Mouse (Mus musculus): ENCODE measurements around the gene Gm16253. TPM values are rescaled to one million over a fixed set of nuclear protein-coding genes. Genes with fewer than 3 reads are reported as not detected.

The Gm16253 gene
- polyA plus RNA-seq, 1 experiment, result 0.20 TPM

DNA sequence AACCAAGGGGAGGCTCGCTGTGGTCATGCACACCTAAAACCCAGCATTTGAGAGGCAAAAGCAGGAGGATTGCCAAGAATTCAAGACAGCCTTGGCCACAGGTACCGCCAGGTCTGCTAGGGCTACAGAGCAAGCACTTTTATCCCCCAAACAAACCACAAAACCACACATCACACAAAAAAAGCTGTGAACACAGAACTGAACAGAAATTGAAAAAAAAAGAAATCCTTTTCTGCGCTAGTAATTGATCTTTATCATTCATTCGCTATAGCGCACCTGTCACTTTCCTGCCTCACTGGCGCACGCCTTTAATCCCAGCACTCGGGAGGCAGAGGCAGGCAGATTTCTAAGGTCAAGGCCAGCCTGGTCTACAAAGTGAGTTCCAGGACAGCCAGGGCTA lies 13.5 kb upstream of the Gm16253 start:
- Histone ChIP-seq H3K27me3 (ENCODE audit: control insufficient read depth, insufficient read depth, insufficient read length) (no peaks in the 10 kb centered on the region), H3ac (ENCODE audit: control insufficient read depth, insufficient read length, low read depth) (no peak overlapping the region), H3K79me3 (ENCODE audit: low read depth) (no peaks in the 10 kb centered on the region), H3K79me2 (ENCODE audit: control insufficient read depth, insufficient read depth) (no peaks in the 10 kb centered on the region), H3K36me3 (ENCODE audit: control insufficient read depth, insufficient read depth) (no peaks in the 10 kb centered on the region), H3K4me3 (ENCODE audit: insufficient read depth, poor library complexity, severe bottlenecking) (no peak overlapping the region)
- TF ChIP-seq CTCF (IDR thresholded peaks at IDR 0.05; ENCODE audit: control insufficient read depth, insufficient read depth, insufficient read length) (no peak), MYOD1 (IDR thresholded peaks at IDR 0.05; ENCODE audit: control insufficient read depth, insufficient read length, low read depth) (no peak), MAX (IDR thresholded peaks at IDR 0.05) (no peak), USF1 (IDR thresholded peaks at IDR 0.05; ENCODE audit: low read depth) (no peak), CEBPB (IDR thresholded peaks at IDR 0.05; ENCODE audit: low read depth) (no peak), MYOG (IDR thresholded peaks at IDR 0.05; ENCODE audit: control insufficient read depth, extremely low read depth, insufficient read length) (no peak), FOSL1 (IDR thresholded peaks at IDR 0.05; ENCODE audit: insufficient read depth, low read length, poor library complexity, severe bottlenecking) (no peak)

DNA sequence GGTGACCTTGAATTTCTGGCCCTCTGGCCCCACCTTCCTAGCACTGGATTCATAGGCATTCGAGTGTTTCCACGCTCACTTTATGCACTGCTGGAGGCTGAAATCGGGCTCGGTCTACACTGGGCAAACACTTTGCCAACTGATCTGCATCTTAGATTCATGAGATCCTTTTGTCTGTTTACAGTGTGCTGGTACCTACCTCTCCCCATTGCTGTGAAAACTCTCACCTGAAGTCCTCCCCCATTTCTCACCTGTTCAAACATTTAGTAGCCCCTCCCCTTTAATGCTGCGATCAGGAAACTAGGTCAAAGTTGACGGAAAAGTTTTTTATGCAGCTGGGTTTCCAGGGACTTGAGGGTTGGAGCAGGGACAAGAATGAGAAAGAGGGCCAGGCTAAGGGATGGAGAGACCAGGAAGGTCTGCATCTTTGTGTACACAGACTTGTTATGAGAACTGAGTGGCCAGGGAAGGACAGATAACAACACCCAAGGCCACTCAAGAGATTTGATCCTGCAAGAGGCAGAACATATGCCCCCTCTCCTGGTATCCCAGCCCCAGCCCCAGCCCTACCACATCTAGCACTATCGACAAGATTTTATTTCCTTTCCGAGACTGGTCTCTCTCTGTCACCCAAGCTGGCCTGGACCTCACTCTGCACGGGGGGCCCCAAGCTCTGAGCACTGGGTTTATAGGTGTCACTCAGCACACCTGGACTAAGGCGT lies 12.7 kb upstream of the Gm16253 start:
- Histone ChIP-seq H3K79me3 (ENCODE audit: low read depth) (no peaks in the 10 kb centered on the region), H3K79me2 (ENCODE audit: control insufficient read depth, insufficient read depth) (no peaks in the 10 kb centered on the region), H3ac (ENCODE audit: control insufficient read depth, insufficient read length, low read depth) (no peak overlapping the region), H3K27me3 (ENCODE audit: control insufficient read depth, insufficient read depth, insufficient read length) (no peaks in the 10 kb centered on the region), H3K36me3 (ENCODE audit: control insufficient read depth, insufficient read depth) (no peaks in the 10 kb centered on the region), H3K4me3 (ENCODE audit: insufficient read depth, poor library complexity, severe bottlenecking) (no peak overlapping the region)
- TF ChIP-seq MYOD1 (IDR thresholded peaks at IDR 0.05; ENCODE audit: control insufficient read depth, insufficient read length, low read depth) (no peak), CEBPB (IDR thresholded peaks at IDR 0.05; ENCODE audit: low read depth) (no peak), CTCF (IDR thresholded peaks at IDR 0.05; ENCODE audit: control insufficient read depth, insufficient read depth, insufficient read length) (no peak), MYOG (IDR thresholded peaks at IDR 0.05; ENCODE audit: control insufficient read depth, extremely low read depth, insufficient read length) (no peak), MAX (IDR thresholded peaks at IDR 0.05) (no peak), USF1 (IDR thresholded peaks at IDR 0.05; ENCODE audit: low read depth) (no peak), FOSL1 (IDR thresholded peaks at IDR 0.05; ENCODE audit: insufficient read depth, low read length, poor library complexity, severe bottlenecking) (no peak)

DNA sequence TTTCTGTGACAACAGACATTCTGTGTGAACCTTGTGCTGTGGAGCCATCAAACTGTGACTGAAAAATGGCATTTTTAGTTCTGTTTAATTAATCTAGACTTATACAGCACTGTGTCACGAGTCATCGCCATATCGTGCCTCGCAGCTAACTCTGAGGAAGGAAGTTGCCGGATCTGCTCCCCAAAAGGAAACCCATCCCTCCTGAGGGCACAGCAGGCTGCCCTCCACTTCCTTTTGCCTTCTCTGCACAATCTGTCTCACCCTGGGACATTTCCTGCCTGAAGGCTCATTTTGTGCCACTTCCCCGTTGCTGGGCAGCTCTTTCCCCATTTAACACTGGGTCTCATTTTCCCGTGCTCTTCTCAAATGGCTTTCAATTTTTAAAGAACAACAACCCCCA lies 12.2 kb upstream of the Gm16253 start:
- Histone ChIP-seq H3K27me3 (ENCODE audit: control insufficient read depth, insufficient read depth, insufficient read length) (no peaks in the 10 kb centered on the region), H3K79me3 (ENCODE audit: low read depth) (no peaks in the 10 kb centered on the region), H3K4me3 (ENCODE audit: insufficient read depth, poor library complexity, severe bottlenecking) (no peak overlapping the region), H3K79me2 (ENCODE audit: control insufficient read depth, insufficient read depth) (no peaks in the 10 kb centered on the region), H3ac (ENCODE audit: control insufficient read depth, insufficient read length, low read depth) (no peak overlapping the region), H3K36me3 (ENCODE audit: control insufficient read depth, insufficient read depth) (no peaks in the 10 kb centered on the region)
- TF ChIP-seq USF1 (IDR thresholded peaks at IDR 0.05; ENCODE audit: low read depth) (no peak), MYOG (IDR thresholded peaks at IDR 0.05; ENCODE audit: control insufficient read depth, extremely low read depth, insufficient read length) (no peak), CEBPB (IDR thresholded peaks at IDR 0.05; ENCODE audit: low read depth) (no peak), MAX (IDR thresholded peaks at IDR 0.05) (no peak), CTCF (IDR thresholded peaks at IDR 0.05; ENCODE audit: control insufficient read depth, insufficient read depth, insufficient read length) (no peak)

DNA sequence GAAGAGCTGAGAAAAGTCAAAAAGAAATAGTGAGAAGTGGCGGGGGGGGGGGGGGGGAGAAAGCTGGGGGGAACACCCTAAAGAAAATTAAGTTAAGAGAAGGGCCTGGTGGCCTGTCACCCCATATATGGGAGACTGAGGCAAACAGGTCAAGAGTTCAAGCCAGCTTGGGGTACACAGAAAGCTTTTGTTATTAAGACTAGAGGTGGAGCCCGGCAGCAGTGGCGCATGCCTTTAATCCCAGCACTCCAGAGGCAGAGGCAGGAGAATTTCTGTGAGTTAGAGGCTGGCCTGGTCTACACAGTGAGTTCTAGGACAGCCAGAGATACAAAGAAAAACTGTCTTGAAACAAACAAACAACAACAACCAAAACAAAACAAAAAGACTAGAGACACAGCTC lies 11.7 kb upstream of the Gm16253 start:
- no peaks in the 10 kb centered on the region for H3K79me3 ChIP-seq (ENCODE audit: low read depth)
- H3ac ChIP-seq (ENCODE audit: control insufficient read depth, insufficient read length, low read depth), result no peak overlapping the region
- no peaks in the 10 kb centered on the region for H3K27me3 ChIP-seq (ENCODE audit: control insufficient read depth, insufficient read depth, insufficient read length)
- no peaks in the 10 kb centered on the region for H3K36me3 ChIP-seq (ENCODE audit: control insufficient read depth, insufficient read depth)
- H3K4me3 ChIP-seq (ENCODE audit: insufficient read depth, poor library complexity, severe bottlenecking), result no peak overlapping the region
- TF ChIP-seq CEBPB (IDR thresholded peaks at IDR 0.05; ENCODE audit: low read depth), result no peak
- TF ChIP-seq USF1 (IDR thresholded peaks at IDR 0.05; ENCODE audit: low read depth), result no peak
- no peak for TF ChIP-seq MYOD1 (IDR thresholded peaks at IDR 0.05; ENCODE audit: control insufficient read depth, insufficient read length, low read depth)
- no peak for TF ChIP-seq MYOG (IDR thresholded peaks at IDR 0.05; ENCODE audit: control insufficient read depth, extremely low read depth, insufficient read length)
- TF ChIP-seq CTCF (IDR thresholded peaks at IDR 0.05; ENCODE audit: control insufficient read depth, insufficient read depth, insufficient read length), result no peak
- TF ChIP-seq FOSL1 (IDR thresholded peaks at IDR 0.05; ENCODE audit: insufficient read depth, low read length, poor library complexity, severe bottlenecking), result no peak
- no peak for TF ChIP-seq MAX (IDR thresholded peaks at IDR 0.05)
- H3K79me2 ChIP-seq (ENCODE audit: control insufficient read depth, insufficient read depth), result no peaks in the 10 kb centered on the region

DNA sequence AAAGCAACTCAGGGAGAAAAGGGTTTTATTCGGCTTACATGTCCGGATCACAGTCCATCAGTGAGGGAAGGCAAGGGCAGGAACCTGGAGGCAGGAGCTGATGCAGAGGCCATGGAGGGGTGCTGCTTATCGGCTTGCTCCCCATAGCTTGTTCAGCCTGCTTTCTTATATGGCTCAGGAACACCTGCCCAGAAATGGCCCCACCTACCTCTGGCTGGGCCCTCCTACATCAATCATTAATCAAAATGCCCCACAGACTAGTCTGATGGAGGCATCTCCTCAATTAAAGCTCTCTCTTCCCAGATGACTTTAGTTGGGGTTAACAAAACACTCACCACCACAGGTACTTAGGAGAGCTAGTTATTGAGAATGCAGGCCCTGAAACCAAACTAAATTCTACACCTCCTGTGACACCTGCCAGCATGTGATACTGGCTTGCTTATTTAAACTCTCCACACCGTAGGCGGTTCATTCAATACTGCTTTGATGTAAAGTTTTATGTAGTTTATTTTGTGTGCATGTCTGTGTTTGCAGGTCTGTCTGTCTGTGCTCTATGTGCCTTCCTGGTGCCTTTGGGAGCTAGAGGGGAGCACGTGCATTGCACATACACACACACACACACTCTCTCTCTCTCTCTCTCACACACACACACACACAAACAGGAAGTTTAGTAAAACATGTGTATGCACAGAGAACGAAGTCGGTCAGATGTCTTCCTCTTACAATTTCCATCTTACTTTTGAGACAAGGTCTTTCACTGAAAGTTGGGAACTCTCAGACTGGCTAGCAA lies 9.9 kb upstream of the Gm16253 start:
- no peak for TF ChIP-seq MAX (IDR thresholded peaks at IDR 0.05)
- TF ChIP-seq MYOG (IDR thresholded peaks at IDR 0.05; ENCODE audit: control insufficient read depth, extremely low read depth, insufficient read length), result no peak
- TF ChIP-seq CTCF (IDR thresholded peaks at IDR 0.05; ENCODE audit: control insufficient read depth, insufficient read depth, insufficient read length), result no peak
- TF ChIP-seq USF1 (IDR thresholded peaks at IDR 0.05; ENCODE audit: low read depth), result no peak
- Histone ChIP-seq H3K79me2 (ENCODE audit: control insufficient read depth, insufficient read depth) (no peaks in the 10 kb centered on the region), H3ac (ENCODE audit: control insufficient read depth, insufficient read length, low read depth) (no peak overlapping the region), H3K79me3 (ENCODE audit: low read depth) (no peaks in the 10 kb centered on the region), H3K36me3 (ENCODE audit: control insufficient read depth, insufficient read depth) (no peaks in the 10 kb centered on the region), H3K27me3 (ENCODE audit: control insufficient read depth, insufficient read depth, insufficient read length) (no peaks in the 10 kb centered on the region), H3K4me3 (ENCODE audit: insufficient read depth, poor library complexity, severe bottlenecking) (no peak overlapping the region)
